Mouse (Mus musculus) E14TG2a.4 (cell line): ENCODE data around the gene Bmpr1b.

Experiments
- CTCF ChIP-seq: conservative IDR thresholded peaks from 2 replicates; pipeline ENCODE4 v1.5.1; 2014; ENCODE audit warnings: low read length
- POU5F1 ChIP-seq: IDR thresholded peaks from 2 replicates; pipeline ENCODE4 v1.6.1; 2014; ENCODE audit warnings: low read length, borderline replicate concordance

GRCm38 (mm10) chr3:142085938-142086337 lies 83.3 kb downstream of the Bmpr1b start:
- no peak for TF ChIP-seq CTCF
- no peak for TF ChIP-seq POU5F1
